Mouse (Mus musculus): ENCODE measurements at regions not wholly inside any gene's neighbourhood (a gene's known extent, or its start where the extent isn't known, plus 50 kb on each side); places are given as distances from the start of the nearest gene placed in this dataset.
A peak's percentile ranks its signal among the peaks of the same experiment; 100 is the strongest.

- Histone ChIP-seq H3K4me2 (replicated peaks; ENCODE audit: low read depth, low read length) (no peak overlapping the region), H3K9me3 (ENCODE audit: control insufficient read depth, low read length) (no peaks in the 10 kb centered on the region), H3K9ac (ENCODE audit: low read depth, low read length) (no peak overlapping the region), H3K27ac (ENCODE audit: low read depth, low read length) (no peak overlapping the region), H3K27me3 (ENCODE audit: control insufficient read depth, insufficient read depth, low read length) (no peaks in the 10 kb centered on the region), H3K4me3 (ENCODE audit: low read depth, low read length) (no peak overlapping the region), H3K4me1 (replicated peaks; ENCODE audit: control insufficient read depth, insufficient read depth, low read length) (no peaks in the 10 kb centered on the region), H3K36me3 (ENCODE audit: control insufficient read depth, insufficient read depth, low read length) (no peaks in the 10 kb centered on the region)
- ATAC-seq (ENCODE audit: low FRiP score): no peak
- WGBS: 90% methylated on average over 3 of the region's 3 CpGs
- DNase-seq (ENCODE audit: low spot score): no peak
Measured at GRCm38 (mm10) chr13:99753526-99753925, 147.4 kb downstream of the Cartpt start.

GRCm38 (mm10) chr13:99750729-99751128, 150.2 kb downstream of the Cartpt start:
- 92% methylated on average over 8 of the region's 8 CpGs for WGBS
- no peaks in the 10 kb centered on the region for H3K36me3 ChIP-seq (ENCODE audit: control insufficient read depth, insufficient read depth, low read length)
- H3K4me3 ChIP-seq (ENCODE audit: low read depth, low read length): no peak overlapping the region
- no peak for DNase-seq (ENCODE audit: low spot score)
- H3K9me3 ChIP-seq (ENCODE audit: control insufficient read depth, low read length): no peaks in the 10 kb centered on the region
- H3K27ac ChIP-seq (ENCODE audit: low read depth, low read length): no peak overlapping the region
- ATAC-seq (ENCODE audit: low FRiP score): no peak
- no peak overlapping the region for H3K4me2 ChIP-seq (replicated peaks; ENCODE audit: low read depth, low read length)
- H3K4me1 ChIP-seq (replicated peaks; ENCODE audit: control insufficient read depth, insufficient read depth, low read length): no peaks in the 10 kb centered on the region
- no peaks in the 10 kb centered on the region for H3K27me3 ChIP-seq (ENCODE audit: control insufficient read depth, insufficient read depth, low read length)
- no peak overlapping the region for H3K9ac ChIP-seq (ENCODE audit: low read depth, low read length)

DNA sequence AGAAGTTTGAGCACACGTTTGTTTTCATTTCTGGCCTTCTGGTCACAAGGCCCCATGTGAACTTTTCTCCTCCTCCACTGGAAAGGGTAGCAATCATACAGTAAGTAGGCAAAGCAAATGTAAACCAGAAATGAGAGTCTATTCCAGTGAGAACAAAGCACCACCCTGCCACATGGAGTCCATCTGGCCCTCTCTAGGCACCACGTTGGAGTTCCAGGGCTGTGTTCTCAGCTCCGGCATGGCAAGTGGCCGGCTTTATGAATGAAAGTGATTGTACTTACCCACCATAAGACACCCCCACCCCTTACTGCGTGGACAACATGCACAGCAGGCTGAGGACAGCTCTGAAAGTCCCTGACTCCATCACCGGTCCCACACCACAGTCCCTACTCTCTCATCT, 151.5 kb downstream of the Cartpt start:
- Histone ChIP-seq H3K4me1 (replicated peaks; ENCODE audit: control insufficient read depth, insufficient read depth, low read length) (no peaks in the 10 kb centered on the region), H3K4me2 (replicated peaks; ENCODE audit: low read depth, low read length) (no peak overlapping the region), H3K27ac (ENCODE audit: low read depth, low read length) (no peak overlapping the region), H3K9ac (ENCODE audit: low read depth, low read length) (no peak overlapping the region), H3K4me3 (ENCODE audit: low read depth, low read length) (no peak overlapping the region), H3K9me3 (ENCODE audit: control insufficient read depth, low read length) (no peaks in the 10 kb centered on the region), H3K36me3 (ENCODE audit: control insufficient read depth, insufficient read depth, low read length) (no peaks in the 10 kb centered on the region), H3K27me3 (ENCODE audit: control insufficient read depth, insufficient read depth, low read length) (no peaks in the 10 kb centered on the region)
- no peak for DNase-seq (ENCODE audit: low spot score)
- no peak for ATAC-seq (ENCODE audit: low FRiP score)
- WGBS: 80% methylated on average over 6 of the region's 6 CpGs

DNA sequence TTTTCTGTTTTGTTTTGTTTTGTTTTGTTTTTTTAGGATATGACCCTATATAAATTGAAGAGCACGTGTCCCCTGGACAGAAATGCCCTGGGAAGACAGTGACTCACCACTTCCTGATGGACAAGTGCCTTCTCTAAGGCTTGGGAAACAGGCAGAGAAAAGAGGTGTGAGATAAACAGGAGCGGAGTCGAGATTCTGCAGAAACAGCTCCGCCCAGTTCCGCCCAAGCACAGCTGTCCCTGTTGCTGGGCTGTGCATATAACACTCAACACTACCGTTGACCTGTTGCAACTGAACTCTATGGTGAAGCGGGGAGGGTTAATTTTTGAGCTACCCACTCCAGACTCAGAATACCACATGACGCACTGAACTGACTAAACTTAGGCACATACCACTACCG, 152.8 kb downstream of the Cartpt start:
- no peaks in the 10 kb centered on the region for H3K36me3 ChIP-seq (ENCODE audit: control insufficient read depth, insufficient read depth, low read length)
- 85% methylated on average over 9 of the region's 9 CpGs for WGBS

DNA sequence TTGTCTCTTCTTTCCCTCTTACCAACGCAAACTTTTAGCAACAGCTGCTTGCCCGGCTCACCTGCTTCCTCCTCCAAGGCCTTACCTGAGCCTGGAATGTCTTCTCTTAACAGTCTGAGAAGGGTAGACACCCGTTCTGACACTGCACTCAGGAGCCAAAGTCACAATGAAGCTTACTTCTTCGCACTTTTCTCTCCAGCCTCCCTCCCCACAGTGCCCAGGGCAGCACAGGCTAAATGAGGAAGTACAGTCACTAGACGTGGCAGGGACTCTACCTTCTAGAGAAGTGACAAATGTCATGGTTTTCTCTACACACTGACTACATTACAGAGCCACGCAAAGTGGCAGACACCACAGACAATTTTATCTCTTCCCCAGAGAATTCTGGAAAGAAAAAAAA, 155.4 kb downstream of the Cartpt start:
- H3K4me3 ChIP-seq (ENCODE audit: low read depth, low read length): no peak overlapping the region
- no peaks in the 10 kb centered on the region for H3K36me3 ChIP-seq (ENCODE audit: control insufficient read depth, insufficient read depth, low read length)
- H3K27me3 ChIP-seq (ENCODE audit: control insufficient read depth, insufficient read depth, low read length): no peaks in the 10 kb centered on the region
- H3K9me3 ChIP-seq (ENCODE audit: control insufficient read depth, low read length): no peaks in the 10 kb centered on the region
- no peak overlapping the region for H3K27ac ChIP-seq (ENCODE audit: low read depth, low read length)
- WGBS: 79% methylated on average over 6 of the region's 6 CpGs
- DNase-seq (ENCODE audit: low spot score): no peak
- ATAC-seq (ENCODE audit: low FRiP score): no peak
- H3K4me1 ChIP-seq (replicated peaks; ENCODE audit: control insufficient read depth, insufficient read depth, low read length): no peaks in the 10 kb centered on the region; the same call in 1 of the 2 replicates
- no peak overlapping the region for H3K4me2 ChIP-seq (replicated peaks; ENCODE audit: low read depth, low read length)
- H3K9ac ChIP-seq (ENCODE audit: low read depth, low read length): no peak overlapping the region

More for the DNA sequence above, 152.8 kb downstream of the Cartpt start:
- H3K9me3 ChIP-seq (ENCODE audit: control insufficient read depth, low read length): no peaks in the 10 kb centered on the region
- H3K27me3 ChIP-seq (ENCODE audit: control insufficient read depth, insufficient read depth, low read length): no peaks in the 10 kb centered on the region
- H3K4me1 ChIP-seq (replicated peaks; ENCODE audit: control insufficient read depth, insufficient read depth, low read length): no peaks in the 10 kb centered on the region; the same call in 1 of the 2 replicates
- H3K9ac ChIP-seq (ENCODE audit: low read depth, low read length): no peak overlapping the region
- no peak overlapping the region for H3K4me2 ChIP-seq (replicated peaks; ENCODE audit: low read depth, low read length)
- no peak overlapping the region for H3K4me3 ChIP-seq (ENCODE audit: low read depth, low read length)
- ATAC-seq (ENCODE audit: low FRiP score) (no peak), DNase-seq (ENCODE audit: low spot score) (no peak)
- H3K27ac ChIP-seq (ENCODE audit: low read depth, low read length): no peak overlapping the region

DNA sequence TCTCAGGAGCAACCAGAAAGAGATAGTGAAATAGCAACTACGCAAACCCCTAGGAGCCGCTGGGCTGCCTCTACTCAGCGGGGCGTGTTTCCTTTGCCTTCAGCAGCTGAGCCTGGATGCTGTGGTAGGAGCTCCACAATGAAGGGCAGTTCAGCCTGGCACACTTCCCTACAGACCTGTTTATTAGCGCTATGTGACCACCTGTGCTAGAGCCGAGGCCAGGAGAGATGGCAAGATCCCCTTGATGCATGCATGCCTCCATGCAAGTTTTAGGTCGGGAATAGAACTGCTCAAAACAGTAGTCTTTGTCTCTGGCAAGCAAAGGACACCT, 156.1 kb downstream of the Cartpt start:
- Histone ChIP-seq H3K9ac (ENCODE audit: low read depth, low read length) (no peak overlapping the region), H3K27me3 (ENCODE audit: control insufficient read depth, insufficient read depth, low read length) (no peaks in the 10 kb centered on the region), H3K27ac (ENCODE audit: low read depth, low read length) (peak overlapping the region; percentile 24; the same call in 1 of the 2 replicates), H3K4me2 (replicated peaks; ENCODE audit: low read depth, low read length) (no peak overlapping the region), H3K9me3 (ENCODE audit: control insufficient read depth, low read length) (no peaks in the 10 kb centered on the region), H3K4me3 (ENCODE audit: low read depth, low read length) (no peak overlapping the region), H3K36me3 (ENCODE audit: control insufficient read depth, insufficient read depth, low read length) (no peaks in the 10 kb centered on the region), H3K4me1 (replicated peaks; ENCODE audit: control insufficient read depth, insufficient read depth, low read length) (no peaks in the 10 kb centered on the region; the same call in 1 of the 2 replicates)
- DNase-seq (ENCODE audit: low spot score) (no peak), ATAC-seq (ENCODE audit: low FRiP score) (0 out of 2 replicates have a peak, but pooled peaks have one; percentile 35)
- WGBS: 69% methylated on average over 7 of the region's 7 CpGs

DNA sequence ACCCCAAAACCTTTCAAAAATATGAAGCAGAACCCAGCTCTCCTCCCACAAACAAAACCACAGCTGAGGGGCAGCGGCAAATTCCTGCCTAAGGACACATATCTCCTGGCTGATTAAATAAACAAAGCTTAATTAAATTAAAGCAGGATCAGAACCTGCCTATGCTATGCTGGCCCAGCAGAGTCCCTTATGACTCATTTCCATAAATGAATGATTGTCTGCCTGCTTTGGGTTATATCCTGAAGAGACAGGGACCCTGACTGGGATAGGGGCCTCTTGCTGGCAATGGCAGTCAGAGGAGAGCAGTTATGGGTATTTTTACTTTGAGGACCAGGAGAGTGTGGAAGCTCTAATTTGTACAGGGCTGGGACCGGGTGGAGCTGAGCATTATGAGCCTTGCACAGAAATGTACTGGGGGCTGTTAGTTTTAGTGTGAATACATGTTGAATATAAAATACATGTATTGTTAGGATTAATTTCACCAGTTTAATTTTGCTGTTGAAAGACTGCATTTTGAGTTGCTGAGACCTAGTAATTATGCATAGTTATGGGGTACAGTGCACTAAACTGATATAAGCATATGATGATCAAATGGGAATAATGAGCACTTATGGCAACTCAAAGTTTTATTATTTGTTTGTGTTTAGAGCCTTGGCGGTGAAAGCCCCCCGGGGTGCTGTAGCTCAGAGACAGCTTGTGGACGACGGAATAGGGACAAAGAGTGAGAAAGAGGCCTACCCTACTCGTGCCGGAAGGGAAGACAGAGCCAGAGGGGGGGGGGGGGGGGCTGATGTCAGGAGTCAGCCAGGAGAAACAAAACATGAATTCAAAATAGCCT, 156.7 kb downstream of the Cartpt start:
- H3K4me2 ChIP-seq (replicated peaks; ENCODE audit: low read depth, low read length): no peak overlapping the region
- H3K36me3 ChIP-seq (ENCODE audit: control insufficient read depth, insufficient read depth, low read length): no peaks in the 10 kb centered on the region
- ATAC-seq (ENCODE audit: low FRiP score) (peak; percentile 63; the same call in 1 of the 2 replicates), DNase-seq (ENCODE audit: low spot score) (no peak)
- no peaks in the 10 kb centered on the region; the same call in 1 of the 2 replicates for H3K4me1 ChIP-seq (replicated peaks; ENCODE audit: control insufficient read depth, insufficient read depth, low read length)
- H3K9ac ChIP-seq (ENCODE audit: low read depth, low read length): no peak overlapping the region
- WGBS: 42% methylated on average over 8 of the region's 8 CpGs
- no peak overlapping the region for H3K4me3 ChIP-seq (ENCODE audit: low read depth, low read length)
- no peaks in the 10 kb centered on the region for H3K9me3 ChIP-seq (ENCODE audit: control insufficient read depth, low read length)
- H3K27me3 ChIP-seq (ENCODE audit: control insufficient read depth, insufficient read depth, low read length): no peaks in the 10 kb centered on the region
- peak overlapping the region; percentile 47 for H3K27ac ChIP-seq (ENCODE audit: low read depth, low read length)

DNA sequence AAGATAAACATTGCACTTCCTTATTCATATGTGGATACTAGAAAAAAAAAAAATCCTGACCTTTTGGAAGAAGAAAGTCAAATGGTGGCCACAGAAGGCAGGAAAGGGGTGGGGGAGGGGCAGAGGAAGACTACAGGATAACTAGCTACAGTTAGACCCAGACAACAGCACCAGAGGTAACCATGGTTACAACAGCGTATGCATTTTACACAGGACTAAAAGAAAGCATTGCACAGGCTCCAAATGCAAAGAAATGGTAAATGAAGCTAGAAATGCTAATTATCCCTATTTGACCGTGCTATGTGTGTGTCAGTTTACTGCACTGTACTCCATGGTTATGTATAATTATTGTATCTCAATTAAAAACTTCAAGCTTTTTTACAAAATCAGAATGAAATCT, 158.4 kb downstream of the Cartpt start:
- Histone ChIP-seq H3K4me2 (replicated peaks; ENCODE audit: low read depth, low read length) (no peak overlapping the region), H3K27ac (ENCODE audit: low read depth, low read length) (no peak overlapping the region), H3K9ac (ENCODE audit: low read depth, low read length) (no peak overlapping the region), H3K9me3 (ENCODE audit: control insufficient read depth, low read length) (no peaks in the 10 kb centered on the region), H3K36me3 (ENCODE audit: control insufficient read depth, insufficient read depth, low read length) (no peaks in the 10 kb centered on the region), H3K27me3 (ENCODE audit: control insufficient read depth, insufficient read depth, low read length) (no peaks in the 10 kb centered on the region), H3K4me1 (replicated peaks; ENCODE audit: control insufficient read depth, insufficient read depth, low read length) (no peaks in the 10 kb centered on the region; the same call in 1 of the 2 replicates), H3K4me3 (ENCODE audit: low read depth, low read length) (no peak overlapping the region)
- ATAC-seq (ENCODE audit: low FRiP score) (no peak), DNase-seq (ENCODE audit: low spot score) (peak; percentile 39)
- 65% methylated on average over 2 of the region's 2 CpGs for WGBS

DNA sequence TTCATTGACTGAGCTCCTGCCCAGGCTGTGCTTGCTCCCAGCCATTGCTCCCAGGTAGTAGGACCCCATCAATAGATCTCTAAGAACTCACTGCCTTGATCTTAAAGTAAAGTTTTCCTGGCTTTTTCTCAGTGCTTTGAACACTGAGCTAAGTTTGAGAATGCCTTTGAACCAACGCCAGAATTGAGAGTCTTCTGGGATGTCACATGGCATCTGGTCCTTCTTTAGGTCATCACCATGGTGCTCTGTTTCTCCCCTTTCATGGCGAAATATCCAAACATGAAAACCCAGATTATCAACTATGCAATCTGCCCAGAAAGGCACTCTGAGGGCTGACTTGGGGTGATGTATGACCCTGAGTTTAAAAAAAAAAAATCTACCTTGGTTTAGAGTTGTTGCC, 158.9 kb downstream of the Cartpt start:
- H3K4me2 ChIP-seq (replicated peaks; ENCODE audit: low read depth, low read length): no peak overlapping the region
- H3K27ac ChIP-seq (ENCODE audit: low read depth, low read length): no peak overlapping the region
- H3K36me3 ChIP-seq (ENCODE audit: control insufficient read depth, insufficient read depth, low read length): no peaks in the 10 kb centered on the region
- WGBS: 67% methylated on average over 2 of the region's 2 CpGs
- no peaks in the 10 kb centered on the region; the same call in 1 of the 2 replicates for H3K4me1 ChIP-seq (replicated peaks; ENCODE audit: control insufficient read depth, insufficient read depth, low read length)
- H3K4me3 ChIP-seq (ENCODE audit: low read depth, low read length): no peak overlapping the region
- DNase-seq (ENCODE audit: low spot score): no peak
- H3K27me3 ChIP-seq (ENCODE audit: control insufficient read depth, insufficient read depth, low read length): no peaks in the 10 kb centered on the region
- no peak for ATAC-seq (ENCODE audit: low FRiP score)
- H3K9me3 ChIP-seq (ENCODE audit: control insufficient read depth, low read length): no peaks in the 10 kb centered on the region
- H3K9ac ChIP-seq (ENCODE audit: low read depth, low read length): no peak overlapping the region
